Mouse (Mus musculus) cerebellum, postnatal 4 days (tissue): Measurements from ENCODE around the gene Gm4302.
A peak's percentile ranks its signal among the peaks of the same experiment; 100 is the strongest.
"Not testable (repeated sequence)": the region's sequence is repeated elsewhere in the genome, so short reads cannot be mapped to it uniquely, and the experiment has no call there.

Source experiments
- DNase-seq, 2 experiments: peaks; one replicate each; pipeline ENCODE4 v3.0.0; 2022; ENCODE audit warnings: low spot score in 2 of 2, mixed read lengths in 1 of 2

Gene Gm4302

GRCm38 (mm10) chr10:100340536-100340935 is at the start of gene Gm4302:
Gene Gm4302 (plus strand): TSS chr10:100340836.
- not testable (repeated sequence) for DNase-seq

- no peak for DNase-seq
Measured at GRCm38 (mm10) chr10:100296105-100296504, 44.5 kb upstream of the Gm4302 start.

- DNase-seq = not testable (repeated sequence)
Measured at GRCm38 (mm10) chr10:100300106-100300505, 40.5 kb upstream of the Gm4302 start.

GRCm38 (mm10) chr10:100335376-100335775 is 5.3 kb upstream of the Gm4302 start, which contains the start of gene Gm4301:
Gene Gm4301 (plus strand): TSS chr10:100335676.
- not testable (repeated sequence) for DNase-seq

- not testable (repeated sequence) for DNase-seq
Measured at GRCm38 (mm10) chr10:100345672-100346071, 5.0 kb downstream of the Gm4302 start, which contains the start of gene Gm4303. Gene Gm4303 (plus strand): TSS chr10:100345972.

- not testable (repeated sequence) for DNase-seq
Measured at GRCm38 (mm10) chr10:100350793-100351192, 10.2 kb downstream of the Gm4302 start, which contains the start of gene Gm4305. Gene Gm4305 (plus strand): TSS chr10:100351093.

- peak; percentile 8 to 21 for DNase-seq
Measured at GRCm38 (mm10) chr10:100356841-100357240, 16.2 kb downstream of the Gm4302 start.

GRCm38 (mm10) chr10:100361038-100361437 is 20.4 kb downstream of the Gm4302 start, which contains the start of gene Gm4307:
Gene Gm4307 (plus strand): TSS chr10:100361338.
- not testable (repeated sequence) for DNase-seq

- DNase-seq = not testable (repeated sequence)
Measured at GRCm38 (mm10) chr10:100382460-100382859, 41.8 kb downstream of the Gm4302 start, which contains the start of gene Gm4312. Gene Gm4312 (minus strand): TSS chr10:100382560.
